Mouse (Mus musculus) small intestine, adult 2 months (tissue): ENCODE measurements around the gene Zkscan14. TPM values are rescaled to one million over a fixed set of nuclear protein-coding genes. Genes with fewer than 3 reads are reported as not detected.

Experiments used
- H3K27ac ChIP-seq: fragments of 200-500 bp; 2 replicates; pipeline ENCODE4 v1.5.1; 2012; ENCODE audit warnings: low read depth, low read length, control low read depth, inconsistent platforms; ENCODE audit not compliant: insufficient read depth
- H3K27me3 ChIP-seq: fragments of 200-500 bp; 2 replicates; pipeline ENCODE4 v1.6.1; 2012; ENCODE audit warnings: mild to moderate bottlenecking, moderate library complexity, low read length, inconsistent platforms; ENCODE audit not compliant: control insufficient read depth, insufficient read depth
- H3K36me3 ChIP-seq: fragments of 200-500 bp; 2 replicates; pipeline ENCODE4 v1.6.1; 2012; ENCODE audit warnings: mild to moderate bottlenecking, low read length, control low read depth, inconsistent platforms; ENCODE audit not compliant: control insufficient read depth, insufficient read depth
- H3K4me1 ChIP-seq: fragments of 200-500 bp; 2 replicates; pipeline ENCODE4 v1.6.1; 2012; ENCODE audit warnings: low read length, inconsistent platforms, mixed read lengths; ENCODE audit not compliant: control insufficient read depth, insufficient read depth, insufficient read length
- H3K4me3 ChIP-seq: fragments of 200-500 bp; 2 replicates; pipeline ENCODE4 v1.5.1; 2012; ENCODE audit warnings: low read depth, mild to moderate bottlenecking, control low read depth, inconsistent platforms, low read length, moderate library complexity
- CTCF ChIP-seq: fragments of 200-500 bp; IDR thresholded peaks from 2 replicates; pipeline ENCODE4 v1.5.1; 2012; ENCODE audit warnings: low read depth, mild to moderate bottlenecking, control low read depth, inconsistent platforms, low read length, moderate library complexity, mixed read lengths; ENCODE audit not compliant: insufficient replicate concordance, insufficient read length; ENCODE audit errors: extremely low read depth
- POLR2A ChIP-seq: fragments of 200-500 bp; IDR thresholded peaks from 2 replicates; pipeline ENCODE4 v1.6.1; 2012; ENCODE audit warnings: low read depth, mild to moderate bottlenecking, control low read depth, inconsistent platforms, low read length, moderate library complexity
- WGBS: fragments of 180-500 bp; shearing (Covaris S2); methylation state at CpG from one replicate; pipeline ENCODE4 v1.1.7; 2018; 5-methylcytosine and 5-hydroxymethylcytosine counted together
- polyA plus RNA-seq: library from polyadenylated mRNA; depleted of rRNA; stranded (reverse); fragments of >200 nt; gene quantifications from 2 replicates; pipeline ENCODE4 v1.2.3, GENCODE M21; 2012

Zkscan14 gene
- polyA plus RNA-seq, 1 experiment = 2.9 TPM

DNA sequence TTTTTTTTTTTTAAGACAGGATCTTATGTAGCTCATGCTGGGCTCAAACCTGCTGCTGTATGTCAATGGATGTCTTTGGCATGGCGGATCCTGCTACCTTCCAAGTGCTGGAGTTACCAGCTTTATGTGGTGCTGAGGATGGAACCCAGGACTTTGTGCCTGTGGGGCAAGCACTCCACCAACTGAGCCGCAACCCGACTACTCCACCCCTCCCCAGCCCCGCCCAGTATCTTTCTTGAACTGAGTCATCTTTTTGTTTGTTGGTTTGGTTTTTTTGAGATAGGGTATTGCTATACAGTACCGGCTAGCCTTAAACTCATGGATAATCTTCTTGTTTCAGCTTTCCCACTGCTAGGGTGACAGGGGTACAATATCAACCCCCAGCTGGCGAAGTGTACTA lies 12.3 kb downstream of the Zkscan14 start:
- Histone ChIP-seq H3K4me3 (no peak overlapping the region), H3K36me3 (peaks cover 32% of the 10 kb centered on the region), H3K4me1 (peaks cover 6% of the 10 kb centered on the region; the same call in 1 of the 2 replicates), H3K27ac (no peak overlapping the region), H3K27me3 (no peaks in the 10 kb centered on the region)
- TF ChIP-seq CTCF (no peak), POLR2A (no peak)
- WGBS = 67% methylated on average over 6 of the region's 6 CpGs

DNA sequence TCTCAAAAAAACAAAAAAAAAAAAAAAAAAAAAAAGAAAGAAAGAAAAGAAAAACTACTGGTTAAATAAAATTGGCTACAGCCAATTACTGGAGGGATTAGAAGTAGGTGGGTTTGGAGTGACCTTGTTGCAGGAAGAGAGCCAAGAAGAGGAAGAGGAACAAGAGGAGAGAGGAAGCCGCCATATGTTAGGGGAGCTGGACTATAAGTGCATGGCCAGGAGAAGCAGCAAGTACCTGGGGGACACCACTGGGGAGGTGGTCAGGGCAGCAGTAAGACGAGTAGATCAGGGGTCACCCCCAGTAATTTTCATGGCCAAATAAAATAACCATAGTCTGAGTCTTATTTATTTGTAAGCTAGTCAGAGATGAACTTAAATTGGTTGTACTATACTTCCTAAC lies 16.4 kb downstream of the Zkscan14 start:
- H3K27me3 ChIP-seq = no peaks in the 10 kb centered on the region
- no peak overlapping the region for H3K27ac ChIP-seq
- H3K4me1 ChIP-seq = peaks cover 2% of the 10 kb centered on the region; the same call in 1 of the 2 replicates
- peaks cover 64% of the 10 kb centered on the region for H3K36me3 ChIP-seq
- 89% methylated on average over 2 of the region's 2 CpGs for WGBS
- TF ChIP-seq CTCF (no peak), POLR2A (no peak)
- H3K4me3 ChIP-seq = no peak overlapping the region

DNA sequence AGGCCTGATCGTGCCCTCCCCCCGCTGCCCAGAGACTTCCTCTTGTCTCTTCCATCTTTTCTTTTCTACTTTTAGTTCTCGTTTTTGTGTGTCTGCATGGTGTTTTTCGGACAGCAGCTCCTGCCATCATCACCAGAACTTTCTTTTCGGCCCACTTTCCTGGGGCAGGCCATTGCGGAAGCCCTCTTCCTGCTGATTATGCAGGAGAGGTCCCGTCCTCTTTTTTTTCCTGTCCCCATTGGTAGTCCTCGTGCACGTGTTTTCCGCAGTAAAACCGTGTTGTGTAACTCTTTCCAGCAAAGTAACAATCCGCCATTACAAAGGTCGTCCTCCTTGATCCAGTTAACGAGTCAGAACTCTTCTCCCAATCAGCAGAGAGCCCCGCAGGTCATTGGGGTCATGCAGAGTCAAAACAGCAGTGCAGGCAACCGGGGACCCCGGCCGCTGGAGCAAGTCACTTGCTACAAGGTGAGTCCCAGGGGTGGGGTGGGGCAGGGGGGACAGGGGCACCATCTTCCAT lies 23.1 kb downstream of the Zkscan14 start:
- TF ChIP-seq CTCF (no peak), POLR2A (no peak)
- Histone ChIP-seq H3K4me3 (no peak overlapping the region), H3K27me3 (no peaks in the 10 kb centered on the region), H3K4me1 (no peaks in the 10 kb centered on the region), H3K27ac (no peak overlapping the region), H3K36me3 (peaks cover 71% of the 10 kb centered on the region)
- WGBS = 79% methylated on average over 18 of the region's 18 CpGs

DNA sequence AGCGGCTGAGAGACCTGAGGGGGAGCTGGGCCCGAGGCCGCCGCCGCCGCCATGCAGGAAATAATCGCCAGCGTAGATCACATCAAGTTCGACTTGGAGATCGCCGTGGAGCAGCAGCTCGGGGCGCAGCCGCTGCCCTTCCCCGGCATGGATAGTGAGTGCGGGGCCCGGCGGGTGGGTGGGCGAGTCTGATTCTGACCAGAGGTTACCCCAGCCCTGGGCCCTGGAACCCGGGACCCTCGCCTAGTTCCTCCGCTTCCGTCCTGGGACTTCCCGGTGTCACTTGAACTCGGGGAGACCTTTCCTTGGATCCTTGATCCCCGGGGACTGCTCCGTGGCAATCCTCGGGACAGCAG lies 34.4 kb downstream of the Zkscan14 start:
- WGBS = under 1% methylated on average over 28 of the region's 28 CpGs
- TF ChIP-seq CTCF (no peak), POLR2A (no peak)
- 0 out of 2 replicates have a peak overlapping the region, but pooled peaks have one; percentile 15 for H3K27ac ChIP-seq

DNA sequence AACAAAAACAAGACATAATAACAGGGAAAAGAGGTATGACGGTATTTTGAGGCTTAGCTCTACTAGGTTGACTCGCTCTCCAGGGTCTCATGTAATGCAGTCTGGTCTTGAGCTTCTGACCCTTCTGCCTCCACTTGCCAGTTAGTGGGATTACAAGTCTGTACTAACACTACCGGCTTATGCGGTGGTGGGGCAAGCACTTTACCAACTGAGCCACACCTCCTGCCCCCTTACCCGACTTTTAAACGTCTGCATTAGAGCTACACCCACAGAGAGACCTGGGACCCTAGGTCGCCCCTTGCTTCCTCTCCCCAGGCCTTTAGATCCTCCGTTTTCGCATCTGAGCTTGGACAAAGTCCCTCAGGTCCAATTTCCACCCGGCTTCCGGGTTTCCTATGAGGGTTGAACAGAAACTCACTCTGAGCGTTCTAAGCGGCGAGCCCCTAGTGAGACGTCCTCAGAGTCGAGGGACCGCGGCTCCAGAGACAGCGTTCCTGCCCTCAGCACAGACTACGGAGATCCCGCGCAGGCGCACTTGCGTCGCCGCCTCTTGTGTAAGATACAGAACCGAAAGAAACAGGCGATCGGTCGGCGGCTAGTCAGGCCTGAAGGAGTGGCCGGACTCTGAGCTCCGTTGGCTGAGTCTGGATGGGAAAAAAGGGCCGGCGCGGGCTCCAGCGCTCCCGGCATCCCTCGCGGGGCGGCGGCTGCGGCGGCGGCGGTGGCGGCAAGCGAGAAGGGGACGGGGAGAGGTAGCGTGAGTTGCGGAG lies 34.9 kb downstream of the Zkscan14 start, which contains the start of the genes Ptcd1 and Cpsf4:
Ptcd1 (minus strand) TSS at position 573 of the 770 bp plus-strand sequence.
Cpsf4 (plus strand) TSS at position 678 of the 770 bp plus-strand sequence.
- TF ChIP-seq CTCF (0 out of 2 replicates have a peak, but pooled peaks have one; percentile 5), POLR2A (peak; percentile 68)
- no peaks in the 10 kb centered on the region for H3K27me3 ChIP-seq
- under 1% methylated on average over 51 of the region's 51 CpGs for WGBS

More for the DNA sequence above, 34.4 kb downstream of the Zkscan14 start:
- peak overlapping the region; percentile 91 for H3K4me3 ChIP-seq
- no peaks in the 10 kb centered on the region for H3K27me3 ChIP-seq
- H3K4me1 ChIP-seq = peaks cover 3% of the 10 kb centered on the region; the same call in 1 of the 2 replicates
- peaks cover 22% of the 10 kb centered on the region for H3K36me3 ChIP-seq

DNA sequence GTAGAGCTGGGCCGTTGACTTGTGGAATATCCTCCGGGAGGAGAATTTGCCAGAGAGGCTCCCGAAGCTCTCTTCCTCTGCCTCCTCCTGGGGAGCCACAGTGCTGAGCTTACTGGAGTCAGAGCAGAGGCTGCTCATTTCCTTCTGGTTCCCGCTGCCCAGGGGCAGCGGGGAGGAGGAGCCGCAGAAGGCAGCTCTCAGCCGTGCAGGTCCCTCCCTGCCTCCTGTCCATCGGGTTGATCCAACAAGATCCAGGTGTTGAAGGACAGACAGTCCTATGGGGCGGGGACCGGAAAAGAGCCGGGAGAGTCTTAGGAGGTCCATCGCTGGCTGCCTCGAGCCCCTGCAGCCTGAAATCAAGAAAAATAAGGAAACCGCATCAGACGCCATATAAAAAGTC lies 36.5 kb downstream of the Zkscan14 start:
- H3K27ac ChIP-seq = no peak overlapping the region; the same call in 1 of the 2 replicates
- TF ChIP-seq POLR2A (no peak), CTCF (no peak)
- 80% methylated on average over 15 of the region's 15 CpGs for WGBS
- no peaks in the 10 kb centered on the region for H3K27me3 ChIP-seq
- peaks cover 19% of the 10 kb centered on the region for H3K36me3 ChIP-seq
- H3K4me1 ChIP-seq = peaks cover 3% of the 10 kb centered on the region; the same call in 1 of the 2 replicates
- H3K4me3 ChIP-seq = peak overlapping the region; percentile 13

More for the DNA sequence above, 34.9 kb downstream of the Zkscan14 start, which contains the start of the genes Ptcd1 and Cpsf4:
- H3K36me3 ChIP-seq = peaks cover 18% of the 10 kb centered on the region
- H3K27ac ChIP-seq = peak within 1 kb of the TSS; percentile 72
- H3K4me1 ChIP-seq = peaks cover 3% of the 10 kb centered on the region; the same call in 1 of the 2 replicates
- peak within 1 kb of the TSS; percentile 91 for H3K4me3 ChIP-seq

DNA sequence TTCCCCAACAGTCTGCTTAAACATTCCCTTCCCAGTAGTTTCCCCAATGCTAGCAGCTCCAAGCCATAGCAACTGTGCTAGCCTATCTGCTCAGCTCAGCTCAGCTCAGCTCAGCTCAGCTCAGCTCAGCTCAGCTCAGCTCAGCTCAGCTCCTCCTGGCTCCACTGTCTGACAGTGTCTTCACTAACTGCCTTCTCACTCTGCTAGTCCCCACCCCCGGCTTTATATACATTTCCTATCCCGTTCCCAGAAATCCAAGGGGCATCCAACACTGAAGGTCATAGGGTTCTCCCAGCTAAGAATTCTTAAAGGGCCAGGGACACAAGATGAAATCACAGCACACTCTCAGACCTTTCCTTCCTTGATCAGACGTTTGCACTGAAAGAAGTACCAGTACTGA lies 37.0 kb downstream of the Zkscan14 start:
- no peaks in the 10 kb centered on the region for H3K27me3 ChIP-seq
- no peak overlapping the region; the same call in 1 of the 2 replicates for H3K27ac ChIP-seq
- peaks cover 22% of the 10 kb centered on the region for H3K36me3 ChIP-seq
- peak overlapping the region; percentile 13 for H3K4me3 ChIP-seq
- TF ChIP-seq POLR2A (no peak), CTCF (no peak)
- WGBS = 48% methylated on average over 3 of the region's 3 CpGs
- peaks cover 3% of the 10 kb centered on the region; the same call in 1 of the 2 replicates for H3K4me1 ChIP-seq
